Mouse (Mus musculus) heart, embryonic 12.5 days (tissue): ENCODE measurements around the gene Nfkb2. TPM values are rescaled to one million over a fixed set of nuclear protein-coding genes. Genes with fewer than 3 reads are reported as not detected.

Experiments
- ATAC-seq: fragments of 200-750 bp; cut with Nextera tagmentation; 2 replicates; pipeline ENCODE4 v1.8.0; 2017; ENCODE audit warnings: moderate TSS enrichment, moderate library complexity; ENCODE audit not compliant: insufficient number of reproducible peaks, low FRiP score
- H3K27ac ChIP-seq: fragments of 300-500 bp; sonication (generic); 2 replicates; pipeline ENCODE4 v1.5.1; 2016; ENCODE audit warnings: mild to moderate bottlenecking, moderate library complexity; ENCODE audit not compliant: poor library complexity, severe bottlenecking
- H3K27me3 ChIP-seq: fragments of 300-500 bp; sonication (generic); replicated peaks from 2 replicates; pipeline ENCODE4 v1.6.1; 2016; ENCODE audit warnings: mild to moderate bottlenecking, moderate library complexity
- H3K36me3 ChIP-seq: fragments of 300-500 bp; sonication (generic); 2 replicates; pipeline ENCODE4 v1.6.1; 2016; ENCODE audit warnings: mild to moderate bottlenecking, moderate library complexity
- H3K4me1 ChIP-seq: fragments of 300-500 bp; sonication (generic); replicated peaks from 2 replicates; pipeline ENCODE4 v1.6.1; 2016; ENCODE audit warnings: mild to moderate bottlenecking
- H3K4me2 ChIP-seq: fragments of 300-500 bp; sonication (generic); 2 replicates; pipeline ENCODE4 v1.6.1; 2016; ENCODE audit warnings: mild to moderate bottlenecking, moderate library complexity
- H3K4me3 ChIP-seq: fragments of 300-500 bp; sonication (generic); 2 replicates; pipeline ENCODE4 v1.5.1; 2016; ENCODE audit warnings: mild to moderate bottlenecking
- H3K9ac ChIP-seq: fragments of 300-500 bp; sonication (generic); 2 replicates; pipeline ENCODE4 v1.6.1; 2016; ENCODE audit warnings: mild to moderate bottlenecking, moderate library complexity
- H3K9me3 ChIP-seq: fragments of 300-500 bp; sonication (generic); replicated peaks from 2 replicates; pipeline ENCODE4 v1.6.1; 2016; ENCODE audit warnings: mild to moderate bottlenecking, moderate library complexity
- WGBS: fragments of 180-500 bp; shearing (Covaris S2); methylation state at CpG from one replicate; pipeline ENCODE4 v1.1.7; 2016; 5-methylcytosine and 5-hydroxymethylcytosine counted together
- polyA plus RNA-seq: library from polyadenylated mRNA; unstranded; fragments of >200 nt; fragmentation: Nextera tagmentation; extraction: Ambion mirVana; gene quantifications from 2 replicates; pipeline ENCODE4 v1.2.1, GENCODE M21; 2016

Gene Nfkb2
- 7.2 and 7.6 TPM in 2 replicates for polyA plus RNA-seq

DNA sequence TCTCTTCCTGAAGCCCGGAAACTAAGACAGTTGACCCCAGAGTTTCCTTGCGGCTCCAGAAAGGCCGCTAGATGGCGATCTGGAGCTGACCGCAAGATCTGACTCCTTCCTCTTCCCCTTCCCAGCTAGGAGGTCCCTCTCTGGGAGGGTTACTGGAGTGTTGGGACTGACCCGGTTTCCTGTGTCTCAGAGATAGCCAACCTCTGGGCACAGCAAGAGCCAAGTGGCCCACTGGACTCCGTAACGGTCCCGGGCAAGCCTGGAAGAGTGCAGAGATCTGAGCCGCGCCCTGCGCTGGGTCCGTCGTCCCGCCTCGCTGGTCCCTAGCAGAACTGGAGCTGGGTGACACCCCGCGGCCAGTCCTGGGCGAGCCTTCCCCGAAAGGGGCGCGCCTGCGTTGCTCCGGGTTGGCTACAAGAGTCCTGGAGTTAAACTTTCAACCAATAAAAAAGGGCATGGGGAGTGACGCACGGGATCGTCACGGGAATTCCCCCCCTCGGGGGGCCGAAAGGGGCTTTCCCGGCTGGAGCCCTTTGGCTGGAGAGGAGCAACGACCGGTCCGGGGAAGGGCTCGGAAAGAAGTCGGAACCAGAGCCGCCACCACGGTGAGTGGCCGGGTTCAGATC lies at the start of gene Nfkb2:
TSS of gene Nfkb2 (plus strand) at position 105 of the 626 bp plus-strand sequence.
- peak within 1 kb of the TSS; percentile 82 for H3K9ac ChIP-seq
- under 1% methylated on average over 39 of the region's 39 CpGs for WGBS
- H3K27me3 ChIP-seq = peaks cover 21% of the 10 kb centered on the region
- peak; percentile 86 for ATAC-seq
- H3K4me1 ChIP-seq = peaks cover 25% of the 10 kb centered on the region
- peak within 1 kb of the TSS; percentile 99 for H3K4me2 ChIP-seq
- H3K27ac ChIP-seq = peak within 1 kb of the TSS; percentile 79
- H3K36me3 ChIP-seq = peaks cover 11% of the 10 kb centered on the region
- no peaks in the 10 kb centered on the region for H3K9me3 ChIP-seq
- peak within 1 kb of the TSS; percentile 81 for H3K4me3 ChIP-seq

GRCm38 (mm10) chr19:46264762-46265161 lies 39.4 kb upstream of the Nfkb2 start:
- no peak overlapping the region for H3K27ac ChIP-seq
- no peak overlapping the region for H3K4me2 ChIP-seq
- H3K36me3 ChIP-seq = peaks cover 99% of the 10 kb centered on the region
- no peaks in the 10 kb centered on the region for H3K4me1 ChIP-seq
- no peaks in the 10 kb centered on the region for H3K27me3 ChIP-seq
- H3K4me3 ChIP-seq = no peak overlapping the region
- no peak for ATAC-seq
- H3K9ac ChIP-seq = no peak overlapping the region
- H3K9me3 ChIP-seq = no peaks in the 10 kb centered on the region
- WGBS = 86% methylated on average over 7 of the region's 7 CpGs

GRCm38 (mm10) chr19:46275307-46275706 lies 28.8 kb upstream of the Nfkb2 start:
- Histone ChIP-seq H3K9me3 (no peaks in the 10 kb centered on the region), H3K27ac (no peak overlapping the region), H3K4me1 (no peaks in the 10 kb centered on the region), H3K4me2 (no peak overlapping the region), H3K36me3 (peaks cover 80% of the 10 kb centered on the region), H3K9ac (no peak overlapping the region), H3K4me3 (no peak overlapping the region), H3K27me3 (no peaks in the 10 kb centered on the region)
- no peak for ATAC-seq

DNA sequence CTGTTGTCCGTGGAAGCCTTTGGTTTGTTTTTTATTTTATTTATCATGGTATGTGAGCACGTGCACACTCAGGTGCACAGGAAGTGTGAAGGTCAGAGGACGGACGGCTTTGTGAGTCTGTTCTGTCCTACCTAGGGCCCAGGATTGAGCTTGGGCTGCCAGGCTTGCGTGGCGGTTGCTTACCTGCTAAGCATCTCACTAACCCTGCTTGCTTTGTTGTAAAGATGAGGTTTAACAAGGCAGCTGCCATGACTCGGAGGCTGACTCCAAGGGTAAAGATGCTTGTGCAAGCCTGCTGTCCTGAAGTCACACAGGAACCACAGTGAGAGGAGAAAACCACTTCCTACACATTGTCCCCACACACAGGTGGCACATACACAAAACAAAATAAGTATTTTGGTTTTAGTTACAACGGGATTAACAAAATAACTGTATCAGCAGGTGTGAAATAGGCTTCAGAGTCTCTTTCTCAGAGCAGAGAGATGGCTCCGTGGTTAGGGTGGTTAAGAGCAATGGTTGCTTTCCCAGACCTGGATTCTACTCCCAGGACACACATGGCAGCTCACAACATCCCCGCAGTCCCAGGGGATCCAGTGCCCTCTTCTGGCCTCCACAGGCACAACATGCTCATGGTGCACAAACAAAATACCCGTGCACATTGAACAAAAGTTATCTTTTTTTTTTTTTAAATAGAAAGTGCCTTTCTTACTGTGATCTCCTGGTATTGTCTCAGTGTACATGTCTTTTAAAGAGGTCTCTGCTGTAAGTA lies 21.9 kb upstream of the Nfkb2 start:
- no peak for ATAC-seq
- WGBS = 89% methylated on average over 11 of the region's 11 CpGs

GRCm38 (mm10) chr19:46284686-46285085 lies 19.4 kb upstream of the Nfkb2 start:
- Histone ChIP-seq H3K9ac (no peak overlapping the region), H3K4me3 (no peak overlapping the region), H3K27ac (no peak overlapping the region), H3K27me3 (no peaks in the 10 kb centered on the region), H3K9me3 (no peaks in the 10 kb centered on the region), H3K4me2 (no peak overlapping the region), H3K36me3 (peaks cover 76% of the 10 kb centered on the region), H3K4me1 (no peaks in the 10 kb centered on the region)
- ATAC-seq = no peak
- WGBS = 92% methylated on average over 4 of the region's 4 CpGs

More for the DNA sequence above, 21.9 kb upstream of the Nfkb2 start:
- Histone ChIP-seq H3K9ac (no peak overlapping the region), H3K9me3 (no peaks in the 10 kb centered on the region), H3K4me1 (no peaks in the 10 kb centered on the region), H3K4me3 (no peak overlapping the region), H3K27me3 (no peaks in the 10 kb centered on the region), H3K36me3 (peaks cover 88% of the 10 kb centered on the region), H3K4me2 (no peak overlapping the region), H3K27ac (no peak overlapping the region)

- Histone ChIP-seq H3K4me1 (no peaks in the 10 kb centered on the region), H3K27ac (no peak overlapping the region), H3K9me3 (no peaks in the 10 kb centered on the region), H3K27me3 (no peaks in the 10 kb centered on the region), H3K36me3 (peaks cover 66% of the 10 kb centered on the region), H3K9ac (no peak overlapping the region), H3K4me3 (no peak overlapping the region), H3K4me2 (no peak overlapping the region)
- ATAC-seq = no peak
- WGBS = 87% methylated on average over 7 of the region's 7 CpGs
These were observed 18.5 kb upstream of the Nfkb2 start for GRCm38 (mm10) chr19:46285631-46286030.

DNA sequence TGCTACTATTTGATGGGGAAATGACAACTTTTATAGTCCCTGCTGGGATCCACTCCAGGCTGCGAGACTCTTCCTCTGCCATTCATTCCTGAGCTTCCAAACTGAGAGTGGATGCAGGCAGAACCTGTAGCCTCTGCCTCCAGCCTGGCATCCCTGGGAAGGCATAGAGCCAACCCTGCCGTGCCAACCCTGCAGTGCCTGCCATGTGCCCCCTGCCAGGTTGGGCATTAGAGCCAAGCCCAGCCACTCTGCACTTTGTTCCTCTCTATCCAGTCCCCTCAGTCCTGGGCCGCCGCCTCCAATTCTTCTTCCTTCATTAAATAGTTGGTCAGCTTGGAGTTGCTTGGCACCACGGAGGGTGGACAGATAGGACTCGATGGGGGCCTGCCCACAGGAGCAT lies 18.1 kb upstream of the Nfkb2 start:
- H3K36me3 ChIP-seq = peaks cover 63% of the 10 kb centered on the region
- ATAC-seq = no peak; the same call in 1 of the 2 replicates
- 91% methylated on average over 6 of the region's 6 CpGs for WGBS

DNA sequence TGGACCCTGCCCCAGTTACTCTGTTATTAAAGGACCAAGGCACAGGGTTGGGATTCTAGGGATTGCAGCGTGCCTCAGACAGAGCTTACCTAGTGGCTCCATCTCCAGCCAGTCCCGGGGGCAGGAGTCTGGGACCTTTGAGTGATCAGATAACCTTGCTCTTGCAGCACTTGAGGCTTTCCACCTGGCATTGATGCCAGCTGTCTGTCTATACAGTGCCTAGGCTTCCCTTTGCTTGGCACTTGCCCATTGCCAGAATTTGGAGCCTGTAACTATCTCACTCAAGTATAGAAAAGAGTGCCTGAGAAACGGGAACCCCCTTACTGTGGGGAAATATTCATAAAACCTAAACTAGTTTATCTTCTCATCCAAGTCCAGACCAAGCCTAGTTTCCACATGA lies 17.2 kb upstream of the Nfkb2 start:
- no peak for ATAC-seq

More for the DNA sequence above, 18.1 kb upstream of the Nfkb2 start:
- no peaks in the 10 kb centered on the region for H3K4me1 ChIP-seq
- no peak overlapping the region for H3K4me2 ChIP-seq
- no peaks in the 10 kb centered on the region for H3K27me3 ChIP-seq
- H3K9ac ChIP-seq = no peak overlapping the region
- no peak overlapping the region for H3K27ac ChIP-seq
- H3K4me3 ChIP-seq = no peak overlapping the region
- no peaks in the 10 kb centered on the region for H3K9me3 ChIP-seq

GRCm38 (mm10) chr19:46287566-46287965 lies 16.6 kb upstream of the Nfkb2 start:
- peaks cover 48% of the 10 kb centered on the region for H3K36me3 ChIP-seq
- no peak overlapping the region for H3K27ac ChIP-seq
- H3K4me3 ChIP-seq = no peak overlapping the region
- H3K4me2 ChIP-seq = no peak overlapping the region
- H3K27me3 ChIP-seq = peaks cover 2% of the 10 kb centered on the region; the same call in 1 of the 2 replicates
- WGBS = 84% methylated on average over 3 of the region's 3 CpGs
- ATAC-seq = no peak
- H3K4me1 ChIP-seq = no peaks in the 10 kb centered on the region
- no peaks in the 10 kb centered on the region for H3K9me3 ChIP-seq
- no peak overlapping the region for H3K9ac ChIP-seq

More for the DNA sequence above, 17.2 kb upstream of the Nfkb2 start:
- Histone ChIP-seq H3K9ac (no peak overlapping the region), H3K27ac (no peak overlapping the region), H3K4me2 (no peak overlapping the region), H3K27me3 (no peaks in the 10 kb centered on the region), H3K36me3 (peaks cover 55% of the 10 kb centered on the region), H3K4me3 (no peak overlapping the region), H3K9me3 (no peaks in the 10 kb centered on the region), H3K4me1 (no peaks in the 10 kb centered on the region)
- 84% methylated on average over 3 of the region's 3 CpGs for WGBS

- Histone ChIP-seq H3K4me1 (no peaks in the 10 kb centered on the region), H3K4me3 (no peak overlapping the region), H3K36me3 (peaks cover 20% of the 10 kb centered on the region), H3K9ac (no peak overlapping the region), H3K27ac (no peak overlapping the region), H3K27me3 (peaks cover 12% of the 10 kb centered on the region), H3K4me2 (no peak overlapping the region), H3K9me3 (no peaks in the 10 kb centered on the region)
- 56% methylated on average over 12 of the region's 12 CpGs for WGBS
- no peak for ATAC-seq
These were observed 13.5 kb upstream of the Nfkb2 start for GRCm38 (mm10) chr19:46290535-46291105.

GRCm38 (mm10) chr19:46296938-46297337 lies 7.2 kb upstream of the Nfkb2 start:
- Histone ChIP-seq H3K4me2 (no peak overlapping the region), H3K9ac (no peak overlapping the region), H3K27ac (no peak overlapping the region), H3K4me3 (no peak overlapping the region), H3K4me1 (no peaks in the 10 kb centered on the region), H3K9me3 (no peaks in the 10 kb centered on the region), H3K36me3 (no peaks in the 10 kb centered on the region), H3K27me3 (peaks cover 12% of the 10 kb centered on the region)
- 55% methylated on average over 4 of the region's 4 CpGs for WGBS
- no peak for ATAC-seq
